13 mouse cellular contexts compared by ENCODE assay signal in the genomic region with DNA sequence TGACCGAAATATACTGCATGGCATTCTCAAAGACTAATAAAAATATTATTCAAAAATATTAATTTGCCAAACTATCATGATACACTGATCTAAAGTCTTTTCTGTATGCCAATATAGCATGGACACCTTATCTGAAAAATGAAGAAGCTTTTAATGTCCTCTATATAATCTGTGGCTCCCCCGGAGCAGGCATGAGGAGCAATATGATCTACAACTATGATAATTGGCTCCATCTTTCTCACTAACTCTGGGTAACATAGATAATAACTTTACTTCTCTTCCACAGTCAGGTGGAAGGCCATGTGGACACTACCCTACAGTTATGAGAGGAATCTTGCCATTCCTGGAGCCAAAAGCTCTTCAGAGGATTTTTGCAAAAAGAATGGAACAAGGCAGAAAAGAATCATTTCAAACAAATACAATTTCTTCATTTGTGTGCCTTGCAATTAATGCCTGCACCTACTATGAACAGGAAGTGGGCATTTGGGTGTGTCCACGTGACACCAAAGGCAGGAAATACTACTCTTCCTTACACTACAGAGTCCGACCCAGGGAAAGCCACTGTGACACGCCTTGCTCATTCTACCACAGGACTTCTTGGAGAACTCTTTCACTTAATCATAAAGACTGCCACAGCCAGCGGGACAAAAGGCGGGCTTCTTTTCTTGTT.
DNase-seq lines count a peak whose midpoint lies in the region; ATAC-seq lines count a peak whose summit lies in the region.
"Had no signal": no experiment of that assay in that cellular context is flagged by ENCODE, and none has a peak within 500 bp of the region (broad histone marks: within the 10 kb centered on the region; RNA-seq: fewer than 3 reads in every experiment).

No protein-coding gene starts in this region.

- H3K9me3 ChIP-seq in liver, embryonic 11.5 days (ENCODE audit: control insufficient read depth, low read length), result no peaks in the 10 kb centered on the region
- H3K9me3 ChIP-seq: embryonic facial prominence, embryonic 15.5 days; hindbrain, embryonic 15.5 days; neural tube, embryonic 15.5 days; stomach, embryonic 15.5 days had no signal

- peak; percentile 39 for ATAC-seq in liver, embryonic 11.5 days (replicated peaks; ENCODE audit: low FRiP score)
- peak; percentile 97 for ATAC-seq in activated CD4-positive, CD25-positive, alpha-beta regulatory T cell, adult 4 months
- no peak for ATAC-seq in frontal cortex, adult (ENCODE audit: low TSS enrichment)

- no peaks in the 10 kb centered on the region for H3K27me3 ChIP-seq in liver, embryonic 11.5 days (replicated peaks; ENCODE audit: control insufficient read depth, insufficient read depth, low read length)
- H3K27me3 ChIP-seq: embryonic facial prominence, embryonic 15.5 days; hindbrain, embryonic 15.5 days; neural tube, embryonic 15.5 days; stomach, embryonic 15.5 days had no signal

- no peak for DNase-seq in liver, embryonic 11.5 days (ENCODE audit: low spot score)
- DNase-seq in liver (no peak), MN1 (ENCODE audit: low spot score) (no peak)
- peak; percentile 9 for DNase-seq in lung, postnatal 10 days
- peak; percentile 55 for DNase-seq in thymus, postnatal 25 days
- no peak for DNase-seq in cerebellum, postnatal 4 days (ENCODE audit: low spot score in 2 of 2)

- peaks cover 5% of the 10 kb centered on the region; the same call in 1 of the 2 replicates for H3K4me1 ChIP-seq in liver, embryonic 11.5 days (replicated peaks; ENCODE audit: control insufficient read depth, insufficient read depth, low read length)
- H3K4me1 ChIP-seq: hindbrain, embryonic 15.5 days had no signal

- 50% methylated on average over 7 of the region's 7 CpGs for WGBS in liver, embryonic 11.5 days

- H3K4me2 ChIP-seq in liver, embryonic 11.5 days, result peak overlapping the region; percentile 40
- H3K4me2 ChIP-seq: embryonic facial prominence, embryonic 15.5 days; hindbrain, embryonic 15.5 days; neural tube, embryonic 15.5 days; stomach, embryonic 15.5 days had no signal

- H3K36me3 ChIP-seq in liver, embryonic 11.5 days (ENCODE audit: control insufficient read depth, insufficient read depth, low read length), result no peaks in the 10 kb centered on the region
- H3K36me3 ChIP-seq: embryonic facial prominence, embryonic 15.5 days; hindbrain, embryonic 15.5 days; neural tube, embryonic 15.5 days; stomach, embryonic 15.5 days had no signal

- H3K9ac ChIP-seq in liver, embryonic 11.5 days (ENCODE audit: low read depth, low read length), result no peak overlapping the region
- H3K9ac ChIP-seq: embryonic facial prominence, embryonic 15.5 days; hindbrain, embryonic 15.5 days; neural tube, embryonic 15.5 days; stomach, embryonic 15.5 days had no signal

- H3K27ac ChIP-seq in liver, embryonic 11.5 days (ENCODE audit: low read depth, low read length), result no peak overlapping the region
- H3K27ac ChIP-seq: embryonic facial prominence, embryonic 15.5 days; hindbrain, embryonic 15.5 days; macrophage; neural tube, embryonic 15.5 days; stomach, embryonic 15.5 days had no signal

- no peak overlapping the region for H3K4me3 ChIP-seq in liver, embryonic 11.5 days (ENCODE audit: low read depth, low read length)
- H3K4me3 ChIP-seq: embryonic facial prominence, embryonic 15.5 days; hindbrain, embryonic 15.5 days; neural tube, embryonic 15.5 days; stomach, embryonic 15.5 days had no signal

Comparison
In these comparisons a context has a peak if more than half of its experiments do, and no peak if none do; other contexts are left out.
1. DNase-seq: peak in lung, postnatal 10 days (single experiment) and thymus, postnatal 25 days (single experiment); none in liver, embryonic 11.5 days (single experiment), liver (single experiment), MN1 (single experiment) and cerebellum, postnatal 4 days (0 of 2).